Mouse (Mus musculus) MEL-GATA-1-ER (cell line): ENCODE measurements around the gene Cpsf6.

Source experiments
- DNase-seq: peaks from one replicate; pipeline ENCODE4 v3.0.0-alpha.2; 2012; ENCODE audit warnings: low read depth; ENCODE audit errors: extremely low read depth

Gene Cpsf6

GRCm38 (mm10) chr10:117339241-117339640 lies 40.6 kb downstream of the Cpsf6 start:
- no peak for DNase-seq

GRCm38 (mm10) chr10:117337946-117338345 lies 41.9 kb downstream of the Cpsf6 start:
- DNase-seq: no peak

GRCm38 (mm10) chr10:117335649-117336048 lies 44.2 kb downstream of the Cpsf6 start:
- DNase-seq: no peak

GRCm38 (mm10) chr10:117330521-117330920 lies 49.3 kb downstream of the Cpsf6 start:
- DNase-seq: peak; percentile 18

DNA sequence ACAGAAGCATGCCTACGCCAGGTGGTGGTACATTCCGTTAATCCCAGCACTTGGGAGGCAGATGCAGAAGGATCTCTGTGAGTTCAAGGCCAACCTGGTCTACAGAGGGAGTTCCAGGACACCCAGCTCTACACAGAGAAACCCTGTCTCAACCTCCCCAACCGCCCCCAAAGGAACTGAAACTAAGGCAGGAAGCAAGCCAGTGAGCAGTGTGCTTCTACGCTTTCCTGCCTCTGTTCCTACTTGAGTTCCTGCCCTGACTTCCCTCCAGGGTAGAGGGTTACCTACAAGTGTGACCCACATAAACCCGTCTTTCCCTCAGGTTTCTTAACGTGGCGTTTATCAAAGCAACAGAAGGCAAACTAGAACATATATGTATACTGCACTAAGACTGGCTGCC lies 56.0 kb downstream of the Cpsf6 start:
- no peak for DNase-seq

- no peak for DNase-seq
Observed at GRCm38 (mm10) chr10:117322630-117323029, 57.2 kb downstream of the Cpsf6 start.

GRCm38 (mm10) chr10:117320571-117320981 lies 59.2 kb downstream of the Cpsf6 start:
- DNase-seq: no peak

DNA sequence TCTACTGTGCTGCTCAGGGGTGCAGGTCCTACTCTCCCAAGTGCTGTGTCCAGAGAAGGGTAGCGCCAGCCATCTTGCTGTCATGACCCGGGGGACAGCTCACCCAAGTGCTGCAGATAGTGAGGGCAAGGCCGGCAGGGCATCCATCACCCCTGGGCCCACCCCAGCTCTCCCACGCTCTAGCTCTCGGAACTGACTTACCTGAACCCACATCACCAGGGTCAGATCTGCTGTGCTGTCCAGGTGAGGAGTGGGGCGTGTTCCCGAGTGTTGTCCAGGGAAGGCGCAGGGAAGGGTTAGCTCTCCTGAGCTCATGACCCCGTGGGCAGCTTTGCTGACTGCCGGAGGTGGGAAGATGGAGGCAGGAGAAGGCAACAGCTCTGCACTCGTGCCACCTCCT lies 63.4 kb downstream of the Cpsf6 start:
- DNase-seq: no peak

DNA sequence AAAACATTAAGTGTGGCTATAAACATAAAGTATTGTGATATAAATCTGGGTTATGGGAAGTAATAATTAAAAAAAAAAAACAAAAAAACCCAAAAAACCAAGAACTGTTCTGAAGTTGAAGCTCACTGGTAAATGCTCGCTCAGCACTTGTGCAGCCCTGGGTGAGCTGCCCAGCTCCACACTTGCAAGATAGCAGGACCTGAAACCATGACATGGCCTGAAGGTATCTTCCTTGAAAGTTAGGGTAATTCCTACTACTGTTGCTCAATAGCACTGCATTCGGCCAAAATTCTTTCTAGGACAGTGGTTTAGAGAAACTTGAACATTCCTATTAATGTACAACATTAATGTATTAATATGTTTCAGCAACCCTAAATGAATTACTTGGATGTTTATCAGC lies 66.7 kb downstream of the Cpsf6 start:
- DNase-seq: no peak

GRCm38 (mm10) chr10:117312168-117312567 lies 67.6 kb downstream of the Cpsf6 start:
- no peak for DNase-seq

- no peak for DNase-seq
Observed at GRCm38 (mm10) chr10:117304371-117304770, 75.4 kb downstream of the Cpsf6 start.

GRCm38 (mm10) chr10:117301688-117302087 lies 78.1 kb downstream of the Cpsf6 start:
- peak; percentile 79 for DNase-seq

DNA sequence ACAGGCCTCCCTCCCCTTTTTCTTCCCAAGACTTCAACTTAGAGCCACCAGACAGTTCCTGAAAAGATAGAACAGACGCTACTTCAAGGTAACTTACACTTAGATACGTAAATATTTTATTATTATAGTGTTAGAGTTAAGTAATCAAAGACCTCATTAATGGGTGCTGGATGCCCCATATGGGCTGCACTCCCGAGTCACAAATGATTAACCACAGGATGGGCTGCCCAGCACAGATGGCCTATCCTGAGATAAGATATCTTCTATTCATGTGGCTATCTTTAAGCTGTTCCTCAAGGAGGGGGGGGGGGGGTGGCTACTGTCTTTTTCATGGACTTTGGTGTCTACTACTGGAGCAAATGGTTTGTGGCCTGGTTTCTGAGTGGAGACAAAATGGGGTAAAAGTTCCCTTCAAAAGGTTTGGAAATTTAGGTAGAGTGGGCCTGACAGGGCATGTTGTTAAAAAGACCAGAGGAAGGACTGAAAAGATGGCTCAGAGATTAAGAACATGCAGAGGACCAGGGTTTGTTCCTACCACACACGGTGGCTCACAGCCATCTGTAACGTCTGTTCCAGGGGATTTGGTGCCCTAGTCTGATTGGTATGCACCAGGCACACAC lies 79.8 kb downstream of the Cpsf6 start:
- no peak for DNase-seq

- no peak for DNase-seq
Observed at GRCm38 (mm10) chr10:117299106-117299505, 80.7 kb downstream of the Cpsf6 start.

DNA sequence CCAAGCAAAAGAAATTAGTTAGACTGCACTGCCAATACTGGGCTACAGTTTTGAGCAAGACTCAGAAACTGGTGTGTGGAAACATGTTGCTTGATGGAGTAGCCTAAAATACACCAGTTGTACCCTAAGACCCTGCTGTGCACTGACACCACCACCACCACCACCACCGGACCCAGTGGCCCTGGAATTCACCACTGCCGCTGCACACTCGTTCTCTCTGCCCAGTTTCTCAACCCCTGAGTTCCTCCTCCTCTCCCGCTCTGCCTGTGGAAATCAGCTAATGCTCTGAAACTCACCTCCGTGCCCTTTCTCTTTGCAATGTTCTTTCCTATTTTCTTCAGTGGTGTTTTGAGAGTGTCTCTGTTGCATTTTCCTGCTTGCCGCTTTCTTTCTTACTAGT lies 81.5 kb downstream of the Cpsf6 start:
- DNase-seq: no peak
